Mouse (Mus musculus) thymus, adult 18-20 months (tissue): ENCODE data around the gene Begain.

Experiments used
- DNase-seq, 2 experiments: peaks; one replicate each; pipeline ENCODE4 v3.0.0; 2022; ENCODE audit warnings: mixed read lengths in 2 of 2

Begain gene

DNA sequence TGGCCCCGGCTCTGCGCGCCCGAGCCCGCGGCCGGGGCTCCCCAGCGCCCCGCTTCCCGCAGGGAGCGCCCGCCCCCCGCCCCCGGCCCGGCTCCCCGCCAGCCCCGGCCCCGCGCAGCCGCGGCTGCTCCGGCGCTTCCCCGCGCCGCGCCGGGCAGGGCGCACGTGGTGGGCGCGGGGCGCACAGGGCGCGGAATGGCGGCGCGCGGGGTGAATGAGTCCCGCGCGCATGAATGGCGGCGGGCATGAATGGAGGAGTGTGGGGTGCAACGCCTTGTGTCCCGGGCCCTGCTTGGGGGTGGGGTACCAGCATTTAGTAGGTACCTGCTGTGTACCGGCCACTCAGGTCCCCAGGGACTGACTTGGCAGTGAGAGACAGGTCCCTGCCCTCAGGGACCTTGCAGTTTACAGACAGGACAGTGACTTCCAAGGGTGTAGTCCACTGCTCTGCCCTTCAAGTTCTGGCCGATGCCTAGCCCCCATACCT is at the start of gene Begain:
TSS of gene Begain (minus strand) at position 51 of the 487 bp plus-strand sequence.
- DNase-seq = no peak

DNA sequence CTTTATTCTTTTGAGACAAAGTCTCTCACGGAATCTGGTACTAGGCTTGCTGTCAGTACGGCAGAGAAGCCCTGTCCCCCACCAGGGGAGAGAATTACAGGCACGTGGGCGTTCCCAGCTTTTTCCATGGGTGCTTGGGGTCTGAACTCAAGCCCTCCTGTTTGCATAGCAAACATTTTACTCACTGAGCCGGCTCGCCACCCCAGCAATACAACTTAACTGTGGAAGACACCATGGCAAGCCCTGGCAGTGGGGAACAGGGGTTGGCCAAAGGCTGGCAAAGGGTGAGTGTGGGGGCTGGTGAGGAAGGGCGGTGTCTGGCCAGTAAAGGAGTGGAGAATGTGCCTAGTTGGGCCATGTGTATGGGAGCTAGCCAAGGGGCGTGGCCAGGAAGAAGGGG is 47.7 kb upstream of the Begain start:
- no peak for DNase-seq

DNA sequence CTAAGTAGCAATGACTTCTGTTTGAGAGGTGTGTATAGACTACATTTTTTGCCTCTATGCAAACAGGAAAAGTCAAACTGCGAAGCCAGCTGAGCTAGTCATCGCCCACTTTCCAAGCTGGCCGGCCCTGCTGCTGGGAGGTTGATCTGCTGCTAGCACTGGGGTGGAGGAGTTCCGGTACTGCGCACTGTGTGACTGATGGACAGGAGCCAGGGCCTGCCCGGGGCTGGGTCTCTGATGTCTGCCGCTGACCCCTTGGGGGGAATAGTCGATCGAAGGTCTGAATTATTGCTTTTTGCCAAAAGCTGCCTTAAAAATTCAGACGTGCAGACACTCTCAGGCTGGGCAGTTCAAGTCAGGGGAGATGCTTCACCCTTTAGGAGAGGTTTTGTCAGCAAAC is 47.1 kb upstream of the Begain start:
- no peak for DNase-seq

DNA sequence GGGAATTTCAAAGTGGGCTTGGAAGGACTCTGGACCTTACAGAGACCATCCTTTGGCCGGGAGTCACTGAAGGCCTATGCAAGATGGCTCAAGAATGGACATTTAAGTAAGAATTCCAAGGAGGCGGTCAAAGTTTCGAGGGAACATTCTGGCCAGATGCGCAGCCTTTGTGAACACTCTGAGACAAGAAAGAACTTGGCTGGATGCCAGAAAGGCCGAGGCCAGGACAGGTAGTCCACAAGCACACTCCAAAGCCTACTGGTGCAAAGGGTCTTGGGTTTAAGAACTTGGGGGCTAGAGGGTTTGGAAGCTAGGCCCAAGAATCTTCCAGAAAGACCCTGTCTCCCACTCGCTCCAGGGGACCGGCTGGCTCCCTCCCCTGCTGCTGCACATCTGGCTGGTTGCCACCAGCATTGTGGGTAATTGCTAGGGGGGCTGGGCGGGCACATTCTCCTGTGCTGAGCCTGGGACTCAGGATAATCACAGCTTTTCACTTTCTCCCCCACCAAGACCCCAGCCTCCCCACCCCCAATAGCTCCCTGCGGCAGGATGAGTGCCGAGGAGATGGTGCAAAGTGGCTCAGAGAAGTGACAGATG is 45.1 kb upstream of the Begain start:
- DNase-seq = no peak

DNA sequence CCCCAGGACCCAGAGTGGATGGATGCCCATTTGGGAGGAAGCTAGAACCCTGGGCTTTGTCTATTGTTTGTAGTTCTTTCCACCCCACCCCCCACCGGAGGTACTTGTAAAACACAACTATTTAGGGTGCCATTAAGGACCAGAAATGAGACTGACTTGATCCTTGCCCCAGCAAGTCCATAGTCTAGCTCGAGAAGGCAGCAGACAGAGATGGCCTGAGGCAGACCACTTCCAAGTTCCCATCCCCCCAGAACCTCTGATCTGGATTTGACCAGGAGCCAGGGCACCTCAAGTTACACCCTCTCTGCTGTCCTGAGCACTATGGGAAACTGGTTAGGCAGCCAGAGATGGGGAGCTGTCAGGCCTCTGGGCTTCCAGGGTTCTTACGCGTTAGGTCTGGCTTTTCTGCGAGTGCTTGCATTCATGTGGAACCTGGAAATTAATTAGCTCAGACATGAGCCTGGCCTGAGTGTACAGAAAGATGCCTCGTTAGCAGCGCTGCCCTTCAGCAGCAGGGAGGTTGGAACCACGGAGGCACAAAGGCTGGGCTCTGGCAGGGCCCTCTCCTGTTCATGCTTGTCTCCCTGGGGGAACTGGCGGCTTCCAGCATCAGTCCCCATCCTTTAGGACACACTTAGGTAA is 44.5 kb upstream of the Begain start:
- DNase-seq = no peak

DNA sequence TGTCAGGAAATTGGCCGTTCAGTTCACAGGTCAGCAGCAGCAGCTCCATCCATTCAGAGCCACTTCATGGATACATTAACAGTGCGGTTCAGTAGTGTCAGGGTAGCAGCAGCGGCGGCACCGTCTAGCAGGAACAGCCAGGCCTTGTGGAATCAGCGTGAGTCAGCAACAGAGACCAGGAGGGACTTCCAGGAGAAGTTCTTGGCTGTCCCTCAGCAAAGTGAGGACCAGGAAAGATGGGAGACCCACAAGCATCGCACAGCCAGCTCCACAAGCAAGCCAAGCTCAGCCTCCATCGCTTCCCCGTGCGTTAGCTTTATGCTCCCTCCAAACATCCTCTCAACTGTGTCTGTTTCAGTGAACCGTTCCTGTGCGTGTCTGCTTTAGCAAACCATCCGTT is 40.9 kb upstream of the Begain start:
- DNase-seq = no peak

DNA sequence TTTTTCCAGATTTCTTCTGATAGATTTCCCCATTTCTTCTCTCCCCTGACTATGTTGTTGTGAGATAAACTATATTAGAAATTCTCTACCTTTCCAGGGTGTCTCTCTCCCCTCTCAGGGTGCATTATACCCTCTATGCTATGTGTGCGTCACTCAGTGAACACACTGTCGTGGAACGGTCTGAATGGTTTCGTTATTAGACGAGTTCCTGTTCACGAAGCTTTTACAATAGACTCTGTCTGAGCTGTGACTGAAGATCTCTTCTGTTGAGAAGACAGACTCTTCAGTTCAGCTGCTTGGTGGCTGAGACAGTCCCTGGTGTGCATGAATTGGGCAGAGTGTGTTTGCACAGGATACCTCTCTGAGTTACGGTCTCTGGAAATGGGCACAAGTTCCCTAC is 32.4 kb upstream of the Begain start:
- no peak for DNase-seq

DNA sequence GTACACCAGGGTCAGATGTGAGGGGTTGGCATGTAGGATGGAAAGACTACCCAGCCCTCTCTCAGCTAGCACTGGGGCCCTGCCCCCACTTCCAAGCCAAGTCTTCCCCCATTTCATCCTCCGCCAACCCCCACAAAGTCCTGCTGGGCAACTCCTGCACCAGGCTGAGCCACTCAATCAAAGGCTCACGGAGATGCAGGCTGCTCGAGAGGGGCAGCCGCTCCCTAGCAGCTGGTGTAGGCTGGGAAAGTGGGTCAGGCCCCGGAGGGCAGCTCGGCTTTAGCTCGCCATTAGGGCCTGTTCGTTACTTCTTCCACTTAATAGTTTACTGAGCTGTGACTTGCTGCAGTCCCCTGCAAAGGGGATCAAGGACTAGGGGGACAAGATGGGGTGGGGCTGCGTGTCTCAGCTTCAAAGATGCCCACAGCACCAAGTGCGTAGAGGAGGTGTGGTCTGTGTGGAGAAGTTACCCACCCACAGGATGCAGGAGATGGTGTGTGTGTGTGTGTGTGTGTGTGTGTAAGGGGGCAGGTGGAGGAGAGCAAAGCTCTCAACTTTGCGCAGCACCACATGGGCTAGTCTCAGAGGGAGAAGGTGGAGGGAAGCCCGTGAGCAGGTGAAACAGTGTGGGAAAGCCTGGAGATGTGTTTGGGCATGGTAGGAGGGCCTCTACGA is 22.6 kb upstream of the Begain start:
- peak in 1 of 2 experiments; percentile 53 for DNase-seq

DNA sequence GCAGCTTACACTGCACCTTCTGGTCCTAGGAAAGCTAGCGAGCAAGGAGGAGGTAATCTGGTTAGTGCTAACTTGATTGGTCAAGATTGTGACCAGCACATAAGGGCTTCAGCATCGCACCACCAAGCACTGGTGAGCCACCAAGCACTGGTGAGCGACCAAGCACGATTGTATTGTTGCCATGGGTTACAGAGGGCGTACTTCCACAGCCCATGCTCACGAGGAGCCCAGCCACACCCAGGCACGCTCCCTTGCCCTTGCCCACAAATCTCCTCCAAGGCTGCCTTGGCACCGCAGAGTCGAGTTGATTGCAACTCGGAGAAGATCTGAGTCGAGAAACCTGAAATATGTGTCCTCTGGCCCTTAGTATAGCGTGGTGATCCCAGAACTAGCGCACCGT is 22.0 kb upstream of the Begain start:
- DNase-seq = no peak

DNA sequence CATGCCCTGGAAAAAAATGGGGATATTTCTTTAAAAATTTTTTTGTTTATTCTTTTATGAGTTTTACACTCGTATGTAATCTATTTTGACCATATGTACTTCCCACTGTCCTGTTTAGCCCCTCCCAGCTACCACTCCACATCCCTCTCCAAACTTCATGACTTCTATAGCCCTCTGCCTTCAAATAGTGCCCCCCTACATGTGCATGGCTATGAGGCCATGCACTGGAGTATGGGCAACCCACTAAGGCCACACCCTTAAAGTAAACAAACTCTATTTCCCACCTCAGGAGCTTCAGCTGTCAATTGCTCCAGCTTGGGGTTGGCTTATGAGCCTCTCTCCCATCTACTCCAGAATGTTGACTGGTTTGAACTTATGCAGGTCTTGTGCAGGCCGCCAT is 18.1 kb upstream of the Begain start:
- no peak for DNase-seq

DNA sequence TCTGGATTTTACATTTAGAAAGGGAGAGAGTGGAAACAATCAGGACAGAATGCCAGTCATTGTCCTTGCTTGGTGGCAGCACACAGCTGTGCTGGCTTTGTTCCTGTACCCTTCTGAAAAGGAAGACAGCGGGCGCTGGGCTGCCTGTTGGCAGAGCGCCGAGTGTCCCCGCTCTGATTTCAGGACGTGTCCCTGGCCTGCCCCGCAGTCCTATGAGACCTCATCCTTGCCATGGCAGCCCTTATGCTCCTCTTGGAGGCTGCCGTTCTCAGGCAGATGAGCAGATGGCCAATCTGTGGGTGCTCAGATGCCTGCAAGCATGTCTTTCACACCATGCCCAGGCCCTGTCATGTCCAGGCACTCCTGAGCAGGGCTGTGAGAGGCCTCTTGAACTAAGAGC is 17.7 kb upstream of the Begain start:
- no peak for DNase-seq

DNA sequence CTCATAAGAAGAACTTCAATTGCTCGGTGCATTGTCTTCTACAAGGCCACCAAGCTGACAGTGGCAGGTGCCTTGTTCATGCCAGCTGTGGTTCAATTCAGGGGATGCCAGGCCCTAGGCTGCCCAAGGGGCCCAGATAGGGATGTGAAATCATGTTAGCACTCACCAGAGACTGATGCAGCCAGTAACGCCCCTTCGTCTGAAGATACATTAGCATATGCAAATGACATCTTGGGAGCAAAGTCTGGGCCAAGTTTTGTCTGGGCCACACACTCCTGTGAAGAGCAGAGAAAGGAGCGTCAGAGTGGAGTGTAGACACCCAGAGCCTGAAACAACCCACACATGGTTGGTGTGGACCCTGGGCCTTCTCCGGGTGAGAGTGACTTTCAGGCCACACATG is 17.0 kb upstream of the Begain start:
- DNase-seq = no peak

DNA sequence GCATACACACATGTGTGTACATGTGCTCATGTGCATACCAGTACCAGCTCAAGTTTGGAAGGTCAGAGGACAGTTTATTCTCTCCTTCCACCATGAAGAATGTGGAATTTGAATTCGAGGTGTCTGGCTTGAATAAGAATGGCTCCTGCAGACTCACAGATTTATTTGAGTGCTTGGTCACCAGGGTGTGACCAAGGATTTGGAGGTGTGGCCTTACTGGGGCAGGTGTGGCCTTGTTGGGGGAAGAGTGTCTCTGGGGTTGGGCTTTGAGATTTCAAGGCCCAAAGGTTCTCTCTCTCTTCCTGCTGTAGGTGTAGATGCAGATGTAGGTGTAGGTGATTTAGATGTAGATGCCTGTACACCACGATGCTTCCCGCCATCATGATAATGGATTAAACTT is 15.5 kb upstream of the Begain start:
- DNase-seq = no peak

DNA sequence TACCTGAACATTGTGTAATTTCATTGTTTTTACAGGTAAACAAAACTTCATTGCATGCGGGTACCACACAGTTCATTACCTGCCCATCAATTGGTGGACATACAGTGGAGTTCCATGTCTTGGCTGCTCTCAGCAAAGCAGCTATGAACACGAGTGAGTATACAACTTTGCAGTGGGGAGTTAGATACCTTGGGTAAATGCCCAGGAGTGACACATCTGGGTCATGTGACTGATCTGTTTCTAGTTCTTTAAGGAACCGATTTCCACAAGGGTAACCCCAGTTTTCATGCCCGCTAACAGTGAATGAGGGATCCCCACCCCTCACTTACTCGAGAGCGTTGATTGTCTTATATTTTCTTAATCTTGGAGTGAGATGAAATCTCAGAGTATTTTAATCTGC is 9.0 kb upstream of the Begain start:
- no peak for DNase-seq

DNA sequence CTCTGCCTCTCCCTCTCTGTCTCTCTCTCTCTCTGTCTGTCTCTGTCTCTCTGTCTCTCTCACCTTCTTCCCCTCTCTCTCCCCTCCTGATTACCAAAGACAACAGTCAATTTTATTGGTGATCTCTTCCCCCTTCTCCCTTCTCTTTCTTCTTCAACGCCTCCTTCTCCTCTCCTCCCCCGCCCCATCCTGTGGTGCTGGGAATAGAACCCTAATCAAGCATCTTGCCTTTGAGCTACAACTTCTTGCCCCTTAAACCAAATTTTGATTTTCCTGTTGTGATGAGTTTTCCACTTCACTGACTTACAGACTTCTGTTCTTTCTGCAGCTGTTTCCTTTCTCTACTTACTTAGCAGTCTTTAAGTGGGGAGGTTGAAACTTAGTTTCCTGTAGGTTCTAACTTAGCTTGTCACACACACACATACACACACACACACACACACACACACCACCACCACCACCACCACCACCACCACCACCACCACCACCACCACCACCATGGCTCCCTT is 6.8 kb upstream of the Begain start:
- no peak for DNase-seq

DNA sequence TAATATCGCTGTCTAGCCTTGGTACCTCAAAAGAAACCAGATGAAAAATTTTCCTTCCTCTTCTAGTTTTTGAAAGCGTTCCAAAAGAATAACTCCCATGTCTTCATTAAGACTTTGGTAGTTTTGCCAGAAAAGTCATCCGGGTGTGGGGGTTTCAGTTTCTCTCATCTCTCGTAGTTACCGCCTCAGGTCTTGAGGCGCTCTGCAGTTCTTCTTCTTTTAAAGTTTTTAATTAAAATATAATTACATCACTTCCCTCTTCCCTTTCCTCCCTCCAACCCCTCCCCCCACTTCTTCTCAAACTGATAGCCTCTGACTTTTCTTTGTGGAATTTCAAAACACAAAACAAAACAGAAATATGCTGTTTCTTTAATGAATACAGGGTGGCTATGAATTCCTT is 6.1 kb upstream of the Begain start:
- no peak for DNase-seq

DNA sequence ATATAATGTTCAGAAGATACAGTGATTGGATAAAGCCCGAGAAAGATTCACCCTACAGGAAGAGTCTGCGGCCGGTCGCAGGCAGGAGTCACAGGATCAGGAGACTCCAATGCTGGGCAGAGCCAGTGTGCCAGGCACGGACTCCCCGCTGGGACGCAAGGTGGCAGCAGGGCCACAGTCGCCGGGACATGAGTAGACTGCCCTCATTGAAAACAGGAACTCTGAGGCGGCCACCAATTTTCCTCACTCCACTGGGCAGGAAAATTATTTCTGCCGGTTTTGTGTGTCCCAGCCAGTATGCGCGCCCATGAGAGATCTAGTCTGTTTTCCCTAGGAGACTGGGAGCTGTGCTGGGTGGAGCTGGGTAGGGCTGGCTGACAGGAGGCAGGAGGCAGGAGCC is 3.2 kb upstream of the Begain start:
- DNase-seq = no peak

DNA sequence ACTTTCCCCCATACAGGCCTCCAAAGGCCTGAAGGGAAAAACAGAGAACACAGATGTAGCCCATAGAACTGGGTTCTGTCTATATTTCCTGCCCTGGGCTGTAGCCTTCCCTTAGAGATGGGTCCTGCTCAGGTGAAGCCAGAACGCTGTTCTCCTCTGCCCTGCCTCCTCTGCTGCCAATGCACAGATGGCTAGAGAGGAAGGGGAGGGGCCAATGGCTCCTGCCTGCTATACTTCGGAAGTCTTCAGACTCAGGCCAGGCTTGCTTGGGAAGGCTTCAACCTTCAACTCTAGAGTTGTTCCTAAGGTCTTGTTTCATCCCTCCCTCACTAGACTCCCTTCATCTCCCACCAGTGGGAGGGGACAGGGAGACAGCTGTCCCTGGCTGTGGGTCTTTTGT is 1.7 kb upstream of the Begain start:
- peak in 1 of 2 experiments; percentile 42 for DNase-seq

DNA sequence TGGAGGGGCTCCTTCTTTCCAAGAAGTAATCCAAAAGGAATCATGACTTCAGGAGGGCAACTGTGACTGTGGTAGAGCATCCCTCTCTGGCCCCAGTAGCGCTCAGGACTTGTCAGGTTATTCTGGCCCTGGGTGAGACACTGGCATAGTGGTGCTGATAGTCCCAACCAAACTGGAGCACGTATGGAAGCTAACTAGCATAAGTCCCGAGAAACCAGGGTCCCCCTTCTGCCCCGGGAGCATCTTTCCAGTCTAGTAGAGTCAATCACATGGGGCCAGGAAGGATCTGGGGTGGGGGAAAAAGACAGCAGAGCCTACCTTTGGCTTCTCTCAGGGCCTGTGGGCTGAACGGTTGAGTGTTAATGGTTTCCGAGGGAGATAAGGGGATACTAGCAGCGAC is 721 bp upstream of the Begain start:
- no peak for DNase-seq

DNA sequence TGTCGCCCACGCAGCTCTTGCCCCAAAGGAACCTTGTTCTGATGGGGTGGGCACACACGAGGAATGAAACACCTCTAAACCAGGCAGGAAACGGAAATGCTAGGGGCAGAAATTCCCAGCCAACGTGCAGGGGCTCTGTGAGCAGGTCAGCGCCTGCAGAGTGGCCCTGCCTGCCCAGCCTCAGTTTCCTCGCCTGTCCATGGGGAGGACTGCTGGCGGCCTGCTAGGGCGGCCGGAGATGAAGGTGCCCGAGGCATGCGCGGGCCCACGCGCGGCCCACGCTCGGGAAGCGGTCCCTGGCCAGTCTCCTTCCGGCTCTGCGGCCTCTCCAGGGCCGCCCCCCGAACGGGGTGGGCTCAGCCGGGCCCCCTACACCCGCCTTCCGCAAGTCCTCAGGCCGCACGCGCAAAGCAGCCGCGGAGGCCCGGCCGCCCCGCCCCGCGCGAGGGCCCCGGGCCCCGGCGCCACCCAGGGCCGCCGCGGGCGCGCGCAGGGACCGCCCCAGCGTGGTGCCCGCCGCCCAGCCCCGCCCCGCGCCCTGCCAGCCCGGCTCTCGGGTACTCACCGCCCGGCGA is 369 bp downstream of the Begain start:
- DNase-seq = peak; percentile 50 to 54

DNA sequence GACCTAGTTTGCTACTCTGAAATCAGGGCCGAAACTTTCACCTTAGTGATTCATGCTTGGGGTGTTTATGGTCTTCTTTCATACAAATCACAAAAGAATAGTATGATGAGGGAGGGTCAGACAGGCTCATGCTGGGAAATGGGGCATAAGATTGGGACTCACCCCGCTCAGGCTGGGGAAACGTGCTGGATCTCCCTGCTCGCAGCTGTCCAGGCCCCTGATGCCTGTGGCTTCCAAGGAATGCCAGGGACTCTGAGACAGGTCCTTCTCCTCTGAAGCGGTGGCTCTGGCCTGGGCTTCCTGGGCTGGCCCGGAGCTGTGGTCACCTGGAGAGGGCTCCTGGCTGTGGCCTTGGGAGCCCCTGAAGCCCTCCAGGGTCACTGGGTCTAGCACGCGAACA is 9.4 kb downstream of the Begain start:
- no peak for DNase-seq

DNA sequence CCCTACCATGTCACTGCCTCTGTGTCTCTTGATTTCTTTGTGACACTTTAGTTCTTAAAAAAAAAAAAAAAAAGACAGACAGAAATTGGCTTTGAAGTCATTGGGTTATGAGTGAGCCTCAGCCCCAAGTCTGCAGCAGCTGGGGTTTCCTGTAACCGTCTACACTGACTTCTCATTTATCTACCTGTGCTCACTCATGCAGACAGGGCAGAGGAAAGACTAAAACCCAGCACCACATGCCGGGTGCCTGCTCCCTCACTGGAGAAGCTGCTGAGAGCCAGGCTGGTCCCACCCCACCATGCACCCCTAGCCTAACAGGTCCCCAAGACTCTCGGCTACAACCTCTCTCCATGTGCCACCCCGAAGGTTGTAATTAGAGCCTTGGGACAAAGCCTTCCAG is 10.3 kb downstream of the Begain start:
- peak in 1 of 2 experiments; percentile 49 for DNase-seq

DNA sequence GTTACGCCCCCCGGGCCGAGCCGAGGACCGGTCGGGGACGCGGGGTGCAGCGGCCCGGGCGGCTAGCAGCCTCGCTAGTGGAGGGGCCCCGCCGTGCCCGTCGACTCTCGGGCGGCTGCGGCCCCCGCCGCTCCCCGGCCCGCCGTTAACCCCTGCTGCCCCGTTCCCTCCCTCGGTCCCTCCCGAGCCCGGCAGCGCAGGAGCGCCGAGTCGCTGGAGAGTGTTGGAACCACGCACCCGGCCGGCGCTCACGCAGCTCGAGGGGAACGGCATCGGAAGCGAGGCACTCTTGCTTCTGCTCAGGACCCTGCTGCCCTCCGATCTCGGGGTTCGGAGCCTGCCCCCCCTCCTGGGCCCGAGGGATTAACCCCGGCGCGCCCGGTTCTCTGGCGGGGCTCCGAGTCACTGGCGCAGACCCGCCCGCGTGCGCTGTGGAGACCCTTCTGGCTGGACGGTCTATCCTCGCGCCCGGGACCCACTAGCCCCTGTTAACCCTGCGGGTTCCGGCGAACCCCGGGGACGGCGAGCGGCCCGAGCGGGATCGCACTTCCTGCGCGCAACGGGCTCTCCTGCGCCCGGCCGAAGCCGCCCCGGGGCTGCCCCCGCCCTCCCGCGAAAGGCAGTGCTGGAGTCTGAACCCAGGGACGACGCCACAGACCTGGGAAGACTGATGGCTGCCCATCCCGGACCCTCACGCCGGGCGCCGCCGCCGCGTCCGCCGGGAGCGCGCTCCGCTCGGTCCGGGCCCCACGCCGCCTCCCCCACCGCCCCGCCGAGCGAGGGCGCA is 14.8 kb downstream of the Begain start:
- no peak for DNase-seq
